In the genomic region with DNA sequence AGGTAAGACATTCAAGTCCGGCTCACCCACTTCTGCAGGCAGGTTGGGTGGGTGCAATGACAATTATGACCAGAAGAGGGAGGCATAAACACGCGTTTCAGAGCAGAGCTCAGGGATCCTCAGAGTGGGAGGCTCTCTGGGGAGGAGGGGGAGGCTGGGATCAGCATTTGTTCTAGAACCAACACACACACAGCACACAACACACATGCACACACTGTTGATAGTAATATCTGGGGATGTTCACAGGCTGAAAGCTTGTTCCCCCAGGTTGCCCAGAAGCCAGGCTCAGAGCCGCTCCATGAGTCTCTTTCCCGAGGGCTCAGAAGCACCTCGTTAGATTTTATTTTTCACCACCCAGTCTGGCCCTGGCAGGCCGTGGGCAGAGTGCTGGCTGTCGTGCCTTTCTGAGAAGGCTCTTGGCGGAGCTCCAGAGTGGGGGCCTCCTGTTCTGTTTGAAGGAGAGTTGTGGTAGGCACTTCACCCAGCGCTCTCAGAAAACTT, we compare ENCODE assay signal across 8 mouse cellular contexts.
DNase-seq lines count a peak whose midpoint lies in the region; ATAC-seq and TF ChIP-seq lines count a peak whose summit lies in the region.

No protein-coding gene starts in this region.

- peak; percentile 97 for TF ChIP-seq CTCF in gastrocnemius, adult 2 months (IDR thresholded peaks at IDR 0.05)
- peak; percentile 99 for TF ChIP-seq CTCF in hindbrain, postnatal 0 days (IDR thresholded peaks at IDR 0.05; ENCODE audit: low read depth)

- no peaks in the 10 kb centered on the region for H3K36me3 ChIP-seq in hindbrain, postnatal 0 days (ENCODE audit: insufficient read depth, low read length)

- no peak overlapping the region for H3K9ac ChIP-seq in hindbrain, postnatal 0 days (replicated peaks; ENCODE audit: low read length)

- ATAC-seq in common myeloid progenitor, adult 5-6 weeks (replicated peaks; ENCODE audit: low read depth, poor library complexity, severe bottlenecking): peak; percentile 77
- ATAC-seq in hindbrain, postnatal 0 days: peak; percentile 78
- peak; percentile 92 for ATAC-seq in megakaryocyte progenitor cell, adult 5-6 weeks (replicated peaks; ENCODE audit: poor library complexity)

- intact Hi-C loops in gastrocnemius, adult 2 months (cut with DNase I): loop anchor here (1.0 kb wide), 2 partner anchors 139 to 293 kb away; no protein-coding TSS in a partner anchor

- H3K4me3 ChIP-seq in gastrocnemius, adult 2 months: no peak overlapping the region
- no peak overlapping the region for H3K4me3 ChIP-seq in hindbrain, postnatal 0 days (ENCODE audit: low read length)

- 24% methylated on average over 10 of the region's 10 CpGs for WGBS in hindbrain, postnatal 0 days

- H3K4me2 ChIP-seq in hindbrain, postnatal 0 days (ENCODE audit: low read depth, low read length): no peak overlapping the region

- peak; percentile 68 for DNase-seq in adipocyte (ENCODE audit: low spot score)
- peak; percentile 71 for DNase-seq in gastrocnemius, adult 2 months
- peak; percentile 94 for DNase-seq in hindbrain, postnatal 0 days (ENCODE audit: low spot score)
- DNase-seq in left cerebral cortex, adult 11 months (ENCODE audit: low spot score): peak; percentile 82
- peak; percentile 94 for DNase-seq in right cerebral cortex, postnatal 14 days
- peak; percentile 61 to 71 for DNase-seq in urinary bladder, postnatal 36 days (ENCODE audit: low spot score in 2 of 2)

- H3K27me3 ChIP-seq in hindbrain, postnatal 0 days (ENCODE audit: insufficient read depth, low read length): no peaks in the 10 kb centered on the region

- H3K4me1 ChIP-seq in hindbrain, postnatal 0 days (ENCODE audit: insufficient read depth, low read length): peaks cover 4% of the 10 kb centered on the region; the same call in 1 of the 2 replicates

- H3K9me3 ChIP-seq in hindbrain, postnatal 0 days (ENCODE audit: low read length): no peaks in the 10 kb centered on the region

- no peak overlapping the region for H3K27ac ChIP-seq in gastrocnemius, adult 2 months
- no peak overlapping the region for H3K27ac ChIP-seq in hindbrain, postnatal 0 days
